Mouse (Mus musculus): ENCODE data around the gene AA986860. TPM values are rescaled to one million over a fixed set of nuclear protein-coding genes. Genes with fewer than 3 reads are reported as not detected.

The AA986860 gene
- total RNA-seq (2015) = 0.54 and 0.87 TPM in 2 replicates
- total RNA-seq (2017) = 0.11 and 0.33 TPM in 2 replicates

DNA sequence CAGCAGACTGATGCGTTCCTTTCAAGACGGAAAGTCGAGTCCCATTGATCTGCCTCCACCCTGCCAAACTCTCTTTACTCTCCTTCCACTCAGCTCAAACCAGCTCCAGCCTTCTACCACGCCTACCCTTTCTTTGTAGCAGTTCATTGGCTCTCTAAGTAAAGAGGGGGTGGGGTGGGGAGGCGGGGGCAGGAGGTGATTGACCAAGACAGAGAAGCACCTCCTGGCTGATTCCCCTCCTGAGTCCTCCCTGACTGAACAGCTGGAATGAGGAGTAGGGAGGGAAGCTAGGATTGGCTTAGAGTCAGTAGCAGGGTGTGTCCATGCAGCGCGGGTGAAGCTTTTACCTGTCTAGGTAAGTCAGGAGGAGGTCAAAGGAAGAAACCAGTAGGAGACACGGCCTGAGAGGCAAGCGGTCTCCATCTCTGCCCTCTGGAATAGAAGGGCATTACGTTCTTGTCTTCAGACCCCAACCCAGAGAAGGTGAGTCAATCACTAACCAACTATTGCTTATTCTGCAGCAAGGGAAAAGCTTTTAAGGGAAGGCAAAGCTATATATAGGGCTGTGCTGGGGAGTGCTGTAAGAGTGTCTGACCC, at the start of gene AA986860:
Gene AA986860 (plus strand): TSS at position 236 of the 597 bp plus-strand sequence.
- no peak for ATAC-seq (ENCODE audit: poor library complexity, severe bottlenecking)

DNA sequence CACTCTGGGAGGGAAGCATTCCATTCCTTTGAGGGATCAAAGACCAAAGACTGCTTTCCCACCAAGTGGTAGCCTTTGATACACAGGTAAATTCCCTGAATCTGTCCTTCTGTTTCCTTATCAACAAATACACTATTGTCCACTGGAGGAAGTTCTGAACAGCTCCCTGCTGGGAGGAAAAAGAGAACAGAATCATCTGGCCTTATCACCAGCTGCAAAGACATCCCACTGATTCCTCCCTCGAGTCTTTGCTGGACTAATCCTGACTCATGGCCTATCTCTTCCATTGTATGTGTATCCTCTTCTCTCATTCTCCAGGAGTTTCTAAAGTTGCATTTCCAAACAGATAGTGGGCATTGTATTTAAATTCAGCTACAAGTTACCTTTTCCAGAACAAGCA, 47.9 kb upstream of the AA986860 start:
- no peak for ATAC-seq (ENCODE audit: poor library complexity, severe bottlenecking)

DNA sequence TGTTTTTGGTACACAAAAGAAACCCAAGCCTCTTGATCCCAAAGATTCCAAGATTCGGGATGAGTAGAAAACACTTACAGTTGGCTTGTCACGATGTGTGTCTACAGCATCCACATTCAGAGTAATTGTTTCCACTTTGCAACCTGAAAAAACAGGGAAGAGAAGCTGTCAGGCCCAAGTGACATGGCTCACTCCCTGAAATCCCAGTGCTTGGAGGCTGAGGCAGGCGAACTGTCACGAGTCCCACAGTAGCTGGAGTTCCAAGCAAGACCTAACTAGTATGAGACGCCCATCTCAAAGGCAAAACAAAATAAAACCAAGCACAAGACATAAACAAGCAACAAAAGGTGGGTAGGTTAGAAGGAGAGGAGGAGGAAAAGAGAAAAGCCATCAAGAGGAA, 33.2 kb upstream of the AA986860 start:
- no peak for ATAC-seq (ENCODE audit: poor library complexity, severe bottlenecking)

DNA sequence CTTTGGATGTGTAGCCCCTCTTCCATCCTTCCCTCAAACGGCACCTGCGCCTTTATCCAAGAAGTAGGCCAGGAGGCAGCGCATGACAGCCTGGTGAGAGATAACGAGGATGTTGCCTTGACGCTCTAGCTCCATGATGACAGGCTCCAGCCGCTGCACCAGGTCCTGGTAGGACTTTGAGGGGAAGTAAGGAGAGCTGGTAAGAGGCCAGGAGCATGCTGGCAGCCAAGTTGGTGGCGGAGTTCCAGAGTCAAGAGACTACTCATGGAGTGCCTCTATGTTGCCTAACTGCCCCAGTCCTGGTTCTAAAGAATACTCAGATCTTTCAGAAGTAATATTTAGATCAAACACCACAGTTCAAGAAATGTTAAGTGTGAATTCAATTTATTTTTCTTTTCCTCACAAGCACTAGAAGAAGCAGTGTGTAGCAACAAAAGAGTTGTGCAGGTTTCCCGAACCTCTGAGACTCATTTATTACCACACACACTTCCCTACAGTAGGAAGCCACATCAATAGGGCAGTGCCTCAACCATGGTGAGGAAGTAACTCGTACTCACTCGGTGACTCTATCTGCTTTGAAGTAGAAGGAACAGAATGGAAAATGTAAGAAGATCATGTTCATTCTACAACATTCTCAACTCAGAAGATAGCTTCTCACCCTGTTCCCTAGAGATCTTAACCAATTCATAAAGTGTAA, 31.7 kb upstream of the AA986860 start:
- peak; percentile 79 for ATAC-seq (ENCODE audit: poor library complexity, severe bottlenecking)

DNA sequence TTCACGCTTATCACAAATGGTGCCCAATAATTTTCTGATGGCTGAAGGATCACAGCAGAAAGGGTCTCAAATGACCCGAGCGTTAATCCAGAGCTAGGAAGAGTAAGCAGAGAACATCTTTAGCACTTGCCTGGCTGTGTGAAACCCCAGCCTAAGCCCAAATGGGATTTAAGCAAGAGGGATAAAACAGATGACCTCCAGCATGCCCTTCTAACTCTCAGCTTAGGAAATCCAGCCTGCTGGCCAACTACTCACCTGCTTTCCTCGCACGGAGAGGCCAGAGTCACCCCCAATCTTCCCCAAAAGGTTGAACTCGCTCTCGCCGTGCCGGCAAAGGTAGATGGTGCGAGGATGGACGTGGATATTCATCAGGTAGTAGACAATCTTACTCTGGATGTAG, 29.8 kb upstream of the AA986860 start:
- no peak for ATAC-seq (ENCODE audit: poor library complexity, severe bottlenecking)

DNA sequence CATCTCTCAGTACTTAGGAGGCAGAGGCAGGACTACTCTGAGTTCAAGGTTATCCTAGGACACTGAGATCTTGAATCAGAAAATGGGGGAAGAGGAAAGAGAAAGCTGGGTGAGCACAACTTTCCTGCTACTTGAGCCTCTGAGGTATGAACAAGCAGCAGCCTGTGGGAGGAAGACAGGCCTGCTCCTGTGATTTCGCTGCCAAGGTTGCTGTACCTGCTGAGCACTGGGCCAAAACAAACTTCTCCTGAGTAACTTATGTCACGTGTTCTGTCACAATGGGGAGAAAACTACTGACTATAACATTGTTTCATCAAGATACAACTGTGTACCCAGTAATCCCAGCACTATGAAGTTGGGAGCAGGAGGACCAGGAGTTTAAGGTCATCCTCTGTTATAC, 28.2 kb upstream of the AA986860 start:
- ATAC-seq (ENCODE audit: poor library complexity, severe bottlenecking) = no peak

DNA sequence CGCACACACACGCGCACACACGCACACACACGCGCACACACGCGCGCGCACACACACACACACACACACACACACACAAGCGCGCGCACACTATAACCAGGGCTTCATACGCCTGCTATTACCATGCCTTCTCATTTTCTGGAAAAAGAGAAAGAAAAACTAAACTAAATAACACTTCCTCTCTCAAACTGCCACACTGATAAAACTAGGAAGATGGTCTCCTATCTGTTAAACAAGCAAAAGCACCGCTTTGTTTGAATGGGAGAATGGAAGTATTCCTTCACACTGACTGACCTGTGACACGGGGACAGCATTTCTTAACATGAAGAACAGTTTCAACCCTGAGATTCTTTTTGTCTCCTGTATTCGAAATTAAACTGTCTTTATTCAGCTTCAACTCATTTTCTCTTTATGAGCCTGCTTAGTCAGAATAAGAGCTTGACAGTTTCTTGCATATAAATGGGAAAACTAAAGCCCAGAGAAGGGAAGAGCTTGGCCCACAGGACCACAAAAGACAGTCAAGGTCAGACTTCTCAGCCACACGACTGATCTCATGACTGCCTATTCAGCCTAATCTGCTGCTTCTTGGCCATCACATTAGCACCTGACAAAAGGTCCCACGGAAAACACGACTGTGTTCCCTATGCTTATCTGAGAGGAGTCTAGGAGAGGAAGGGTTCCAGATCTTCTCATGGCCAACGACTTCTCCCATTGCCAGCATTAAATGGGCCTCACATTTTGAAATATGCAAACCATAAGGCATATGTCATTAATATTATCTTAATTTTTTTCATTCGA, 21.3 kb upstream of the AA986860 start:
- ATAC-seq (ENCODE audit: poor library complexity, severe bottlenecking) = no peak

DNA sequence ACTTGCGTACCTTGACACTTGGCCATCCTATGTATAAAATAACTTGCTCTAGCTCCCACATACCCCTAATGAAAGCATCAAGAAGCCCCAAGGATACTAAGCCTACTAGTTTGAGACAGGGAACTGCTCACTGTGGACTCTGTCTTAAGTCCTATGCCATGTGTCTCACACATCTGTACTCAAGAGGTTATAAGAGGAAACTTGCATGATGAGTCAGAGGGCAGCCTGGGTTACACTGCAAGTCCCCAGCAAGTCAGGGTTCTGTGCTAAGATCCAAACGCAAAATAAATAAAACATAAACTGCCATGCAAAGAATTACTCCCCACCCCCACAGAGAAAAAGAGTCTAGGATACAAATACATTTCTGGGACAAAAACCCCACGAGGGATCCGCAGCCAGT, 17.7 kb upstream of the AA986860 start:
- no peak for ATAC-seq (ENCODE audit: poor library complexity, severe bottlenecking)

DNA sequence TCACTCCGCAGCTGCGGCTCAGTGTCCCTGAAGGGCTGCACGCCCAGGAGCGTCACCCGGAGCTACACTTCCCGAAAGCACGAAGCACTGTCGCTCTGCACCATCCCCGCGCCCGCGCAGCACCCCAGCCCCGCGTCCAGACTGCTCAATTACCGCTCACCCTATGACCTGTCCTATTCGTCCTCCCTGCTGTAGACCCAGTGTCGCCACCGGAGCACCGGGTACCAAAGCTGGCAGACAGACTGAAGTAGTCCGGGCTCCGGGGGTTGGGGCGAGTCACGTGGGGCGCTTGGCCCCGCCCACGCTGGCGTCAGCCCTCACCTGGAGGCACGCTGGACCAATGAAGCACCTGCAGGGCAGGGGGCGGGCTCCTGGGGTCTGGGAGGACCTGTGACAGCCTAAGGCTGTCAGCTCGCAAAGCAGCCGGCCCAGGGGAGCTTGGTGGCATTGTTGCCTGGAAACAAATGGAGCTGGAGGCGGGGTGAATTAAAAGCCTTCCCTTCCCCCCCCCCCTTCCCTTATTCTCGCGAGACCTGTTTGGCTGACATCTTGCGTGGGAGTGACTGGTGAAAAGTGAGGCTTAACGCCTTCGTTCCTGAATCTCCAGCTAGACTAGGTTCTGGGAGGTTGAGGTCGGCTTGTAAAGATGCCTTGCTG, 16.1 kb upstream of the AA986860 start, which contains the start of gene Gm29427:
Gene Gm29427 (minus strand): TSS at position 239 of the 657 bp plus-strand sequence.
- ATAC-seq (ENCODE audit: poor library complexity, severe bottlenecking) = peak; percentile 69

DNA sequence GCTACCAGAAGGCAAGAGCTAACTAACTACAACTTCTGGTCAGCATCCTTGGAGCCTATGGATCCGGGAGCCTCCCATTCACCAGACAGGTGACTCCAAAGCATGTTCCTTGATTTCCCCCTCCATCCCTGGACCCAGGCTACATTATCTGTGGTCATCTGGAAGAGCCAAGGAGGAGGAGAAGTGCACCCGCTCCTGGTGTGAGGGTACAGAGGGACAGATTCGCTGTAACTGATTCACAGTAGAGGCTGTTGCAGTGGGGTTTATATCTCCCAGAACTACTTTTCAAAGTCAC, 15.6 kb upstream of the AA986860 start:
- ATAC-seq (ENCODE audit: poor library complexity, severe bottlenecking) = peak; percentile 1; the same call in 1 of the 2 replicates

DNA sequence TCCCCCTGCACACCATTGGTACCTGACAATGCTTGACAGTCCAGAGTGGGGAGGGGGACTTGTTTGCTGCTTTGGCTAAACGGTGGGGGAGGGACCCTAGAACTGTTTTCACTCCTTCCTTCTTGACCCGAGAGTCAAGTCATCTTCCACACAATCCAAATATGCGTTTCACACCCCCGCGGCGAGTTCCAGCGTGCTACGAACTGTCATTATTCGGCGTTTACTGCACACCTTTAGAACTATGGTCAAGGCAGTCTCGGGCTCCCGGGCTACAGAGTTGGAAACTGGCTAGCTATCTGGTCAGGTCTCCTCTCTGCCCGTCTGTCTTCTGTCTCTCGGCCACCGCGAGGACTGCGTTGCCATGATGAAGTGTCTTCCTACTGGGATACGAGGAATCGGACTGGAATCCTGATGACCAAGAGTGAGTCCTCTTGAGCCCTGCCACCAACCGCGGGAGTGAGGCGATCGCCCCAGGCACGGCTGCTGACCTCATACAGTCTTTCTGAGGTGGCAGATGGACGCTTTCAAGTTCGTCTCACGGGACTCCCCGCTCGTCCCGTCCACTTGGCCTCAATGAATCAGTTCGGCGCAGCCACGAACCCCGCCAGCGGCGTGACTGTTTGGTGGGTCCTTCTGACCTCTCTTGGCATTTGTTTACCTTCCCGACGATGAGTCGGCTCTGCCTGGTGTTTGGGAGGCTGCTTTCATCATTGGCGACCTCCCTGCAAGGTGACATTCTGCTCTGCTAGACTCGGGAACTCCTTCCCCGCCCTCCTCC, 15.1 kb upstream of the AA986860 start:
- ATAC-seq (ENCODE audit: poor library complexity, severe bottlenecking) = peak; percentile 26

DNA sequence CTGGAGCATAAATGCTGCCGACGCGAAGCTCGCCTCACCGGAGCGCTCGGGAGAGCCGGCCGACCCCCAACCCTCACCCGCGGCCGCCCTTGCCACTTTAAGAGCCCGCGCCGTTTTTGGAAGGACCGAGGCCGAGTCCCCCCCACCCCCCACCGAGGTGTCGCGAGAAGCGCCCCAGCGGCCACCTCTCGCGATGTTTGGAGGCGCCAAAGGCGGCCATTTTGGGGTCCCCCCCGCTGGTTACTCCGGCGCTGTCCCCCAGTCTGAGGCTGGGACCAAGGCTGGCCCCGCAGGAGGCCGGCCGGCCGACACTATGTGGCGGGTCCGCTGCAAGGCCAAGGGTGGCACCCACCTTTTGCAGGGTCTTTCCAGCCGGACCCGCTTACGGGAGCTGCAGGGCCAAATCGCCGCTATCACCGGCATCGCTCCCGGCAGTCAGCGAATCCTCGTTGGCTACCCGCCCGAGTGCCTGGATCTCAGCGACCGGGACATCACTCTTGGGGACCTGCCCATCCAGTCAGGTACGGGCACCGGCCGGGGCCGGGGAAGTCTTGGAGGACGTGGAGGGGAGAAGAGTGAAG, 14.4 kb upstream of the AA986860 start, which contains the start of gene Yod1:
Gene Yod1 (plus strand): TSS at position 37 of the 581 bp plus-strand sequence.
- ATAC-seq (ENCODE audit: poor library complexity, severe bottlenecking) = peak; percentile 66

DNA sequence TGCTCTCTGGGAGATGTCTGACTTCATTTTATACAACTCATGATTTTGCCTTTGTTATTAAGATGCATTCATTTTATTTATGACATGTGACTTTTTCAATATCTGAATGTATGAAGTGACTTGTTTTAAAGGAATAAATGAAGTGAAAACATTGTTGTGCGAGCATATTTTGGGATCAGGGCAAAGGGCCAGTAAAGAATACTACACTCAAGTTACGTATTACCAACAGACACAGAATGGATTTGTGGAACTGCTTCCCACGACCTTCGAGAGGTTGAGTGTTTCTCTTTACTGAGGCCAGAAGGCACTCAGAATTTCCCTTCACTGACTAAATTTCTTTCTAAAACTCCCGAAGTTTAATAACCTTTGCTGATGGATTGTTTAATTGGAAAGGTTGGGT, 7.6 kb upstream of the AA986860 start:
- no peak for ATAC-seq (ENCODE audit: poor library complexity, severe bottlenecking)

DNA sequence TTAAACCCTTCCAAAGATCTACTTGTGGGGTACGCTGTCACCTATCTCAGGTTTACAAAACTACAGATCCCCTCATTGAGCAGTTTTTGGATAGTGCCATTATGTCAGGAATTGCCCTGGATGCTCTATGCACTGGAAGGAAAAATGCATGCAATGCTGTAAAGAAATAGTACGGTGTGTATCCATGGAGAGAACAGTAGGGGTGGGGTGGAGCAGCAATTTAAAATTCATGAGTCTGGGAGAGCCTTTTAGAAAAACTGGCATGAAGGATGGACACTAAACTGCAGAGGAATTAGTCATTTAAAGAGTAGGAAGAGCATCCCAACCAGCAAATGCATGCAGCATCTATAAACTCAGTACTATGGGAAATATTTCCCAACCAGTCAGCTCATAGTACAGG, 5.4 kb upstream of the AA986860 start:
- ATAC-seq (ENCODE audit: poor library complexity, severe bottlenecking) = no peak

DNA sequence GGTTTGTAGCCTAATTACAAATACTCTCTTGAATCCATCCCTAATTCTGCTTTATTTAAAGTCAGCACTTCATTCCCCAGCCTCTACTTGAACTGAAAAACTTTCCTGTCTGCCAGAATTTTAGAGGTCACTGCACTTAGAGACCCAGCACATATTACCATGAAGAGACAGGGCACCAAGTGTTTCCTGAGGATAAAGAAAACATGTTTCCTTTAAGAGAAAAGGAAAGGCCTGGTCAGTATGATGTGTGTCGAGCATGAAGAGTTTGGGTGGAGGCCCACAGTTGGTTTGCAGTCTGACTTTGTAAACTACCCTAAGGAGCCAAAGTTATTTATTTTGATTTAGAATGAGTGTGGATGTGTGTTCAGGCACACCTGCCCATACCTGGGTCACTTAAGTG, 3.7 kb upstream of the AA986860 start:
- ATAC-seq (ENCODE audit: poor library complexity, severe bottlenecking) = no peak

DNA sequence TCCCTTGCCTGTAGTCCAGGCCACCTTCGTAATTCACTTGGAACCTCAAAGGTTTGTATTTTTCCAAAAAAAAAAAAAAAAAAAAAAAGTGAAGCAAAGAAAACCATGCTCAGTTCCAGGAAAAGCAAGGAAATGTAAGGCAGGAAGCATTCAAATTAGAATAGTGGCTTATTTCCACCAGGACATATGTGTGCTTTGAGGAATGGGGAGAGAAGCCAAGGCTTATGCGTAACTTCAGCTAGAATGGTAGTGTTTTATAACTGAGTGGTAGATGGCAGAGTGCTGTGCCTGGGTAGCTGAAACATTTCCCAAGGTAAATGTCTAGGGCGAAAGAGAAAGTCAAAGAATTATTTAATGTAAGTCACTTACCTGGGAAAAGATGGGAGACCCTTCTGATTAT, 3.1 kb upstream of the AA986860 start:
- ATAC-seq (ENCODE audit: poor library complexity, severe bottlenecking) = no peak

DNA sequence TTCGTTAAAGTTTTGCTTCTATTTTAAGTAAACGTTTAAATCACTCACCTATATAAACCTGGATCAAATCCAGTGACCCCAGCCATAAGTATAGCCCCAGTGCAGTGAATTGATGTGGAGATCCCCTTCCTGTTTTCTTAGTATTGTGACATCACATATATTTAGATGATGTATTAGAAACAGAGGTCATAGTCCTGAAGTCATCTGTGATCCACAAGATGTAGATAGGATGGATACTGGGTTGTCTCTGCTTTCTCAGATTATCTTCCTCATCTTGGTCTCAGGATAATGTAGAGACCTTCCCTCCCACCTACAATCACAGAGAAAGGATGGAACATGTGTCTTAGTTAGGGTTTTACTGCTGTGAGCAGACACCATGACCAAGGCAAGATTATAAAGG, 2.6 kb upstream of the AA986860 start, which contains the start of gene Pfkfb2:
Gene Pfkfb2 (minus strand): TSS at position 101 of the 400 bp plus-strand sequence.
- no peak for ATAC-seq (ENCODE audit: poor library complexity, severe bottlenecking)

DNA sequence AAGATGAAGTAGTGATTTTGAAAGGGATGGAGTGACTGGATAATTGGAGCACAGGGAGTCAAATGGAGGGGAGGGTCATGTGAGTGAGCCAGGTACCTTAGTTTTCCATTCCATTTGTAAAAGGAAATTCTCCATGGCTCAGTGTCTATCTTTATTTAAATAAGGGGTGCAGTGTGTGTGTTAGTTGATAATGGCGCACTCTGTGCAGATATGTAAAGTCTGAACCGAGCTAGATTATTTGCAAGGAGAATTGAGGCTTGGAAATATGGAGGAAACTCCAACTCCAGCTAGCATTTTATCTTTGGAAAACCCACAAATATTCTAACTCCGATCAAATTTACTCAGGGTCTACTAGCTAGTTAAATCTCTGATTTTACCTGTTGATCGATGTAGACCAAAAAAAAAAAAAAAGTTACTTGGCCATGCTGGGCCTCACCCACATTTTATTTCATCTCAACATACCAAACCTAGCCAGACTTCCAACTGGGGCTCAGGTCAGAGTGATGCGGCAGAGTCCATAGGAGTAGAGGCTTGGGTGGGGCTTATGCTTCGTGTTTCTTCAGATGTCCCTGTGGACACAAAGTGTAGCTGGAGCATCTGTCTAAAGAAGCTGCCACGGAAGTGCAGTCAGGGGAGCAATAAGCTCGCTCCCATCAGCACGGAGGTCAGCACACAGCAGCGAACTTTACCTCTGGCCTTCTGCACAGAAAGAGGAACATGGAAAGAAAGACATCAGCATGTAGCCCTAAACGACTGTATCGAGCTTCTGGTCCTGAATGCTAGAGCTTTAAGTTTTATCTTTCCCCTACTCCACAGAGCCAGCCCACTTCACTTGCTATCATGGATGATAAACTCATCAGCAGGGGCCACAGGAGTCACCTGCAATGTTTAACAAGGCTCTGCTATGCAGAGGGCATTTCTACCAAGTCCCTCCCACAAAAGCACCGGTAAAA, 1.2 kb downstream of the AA986860 start:
- ATAC-seq (ENCODE audit: poor library complexity, severe bottlenecking) = no peak

DNA sequence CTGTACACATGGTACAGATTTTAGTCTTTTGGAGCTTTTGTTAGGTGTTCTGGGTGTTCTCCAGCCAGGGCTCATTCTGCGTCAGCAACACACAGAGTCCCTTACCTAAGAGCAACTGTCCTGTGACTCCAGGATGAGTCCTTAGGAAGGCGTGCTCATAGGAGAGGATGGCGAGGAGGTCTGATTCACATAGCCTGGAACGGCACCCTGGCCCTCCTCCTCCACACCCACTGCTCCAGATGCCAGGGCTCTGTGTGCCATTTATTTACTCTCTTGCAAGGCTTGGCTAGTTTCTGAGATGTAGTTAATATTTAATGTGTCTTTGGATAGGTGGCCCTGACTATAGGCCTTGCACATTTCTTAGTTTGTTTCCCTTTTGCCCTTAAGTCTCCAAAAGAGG, 1.9 kb downstream of the AA986860 start:
- ATAC-seq (ENCODE audit: poor library complexity, severe bottlenecking) = no peak

Measured in megakaryocyte, adult 5-6 weeks (primary cell).